Mouse (Mus musculus): ENCODE results near the gene Epb41l5.

DNA sequence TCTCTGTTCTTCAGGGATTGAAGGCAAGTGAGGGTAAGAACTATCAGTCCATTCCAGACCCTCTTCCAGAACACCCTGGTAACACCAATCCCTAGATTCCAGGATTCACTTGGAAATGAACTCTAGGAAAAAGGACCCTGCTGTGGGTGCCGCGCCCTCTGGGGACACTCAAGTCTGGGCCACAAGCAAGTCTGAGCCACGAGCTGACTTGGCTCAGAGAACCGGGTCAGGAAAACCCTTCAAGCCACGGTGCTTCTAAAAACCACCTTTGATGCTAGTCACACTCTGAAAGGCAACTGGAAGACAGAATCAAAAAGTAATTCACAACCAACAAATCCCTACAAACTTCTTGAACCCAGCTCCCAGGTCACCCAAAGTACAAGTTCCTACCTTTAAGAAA lies 145.0 kb downstream of the Epb41l5 start:
- TF ChIP-seq POLR2A (IDR thresholded peaks at IDR 0.05; ENCODE audit: low read depth, low read length) (no peak), CTCF (IDR thresholded peaks at IDR 0.05; ENCODE audit: extremely low read depth, insufficient read depth, insufficient read length, insufficient replicate concordance) (no peak)
